Mouse (Mus musculus) thymus, postnatal 4 days (tissue): Measurements from ENCODE around the gene Tsr3.

ENCODE experiments used
- DNase-seq: peaks from one replicate; pipeline ENCODE4 v3.0.0; 2021

The Tsr3 gene

GRCm38 (mm10) chr17:25244239-25244638 is 4.3 kb downstream of the Tsr3 start:
- no peak for DNase-seq

GRCm38 (mm10) chr17:25248033-25248750 is 8.2 kb downstream of the Tsr3 start:
- peak; percentile 60 for DNase-seq

- DNase-seq, result no peak
Measured at GRCm38 (mm10) chr17:25250181-25250835, 10.3 kb downstream of the Tsr3 start.

GRCm38 (mm10) chr17:25252643-25253042 is 12.7 kb downstream of the Tsr3 start:
- DNase-seq, result no peak

GRCm38 (mm10) chr17:25253760-25254159 is 13.8 kb downstream of the Tsr3 start:
- DNase-seq, result peak; percentile 85

- DNase-seq, result no peak
Measured at GRCm38 (mm10) chr17:25255110-25255509, 15.1 kb downstream of the Tsr3 start.

- peak; percentile 78 for DNase-seq
Measured at GRCm38 (mm10) chr17:25256140-25256754, 16.3 kb downstream of the Tsr3 start, which contains the start of gene Baiap3. Baiap3 (minus strand) TSS chr17:25256364.

- peak; percentile 64 for DNase-seq
Measured at GRCm38 (mm10) chr17:25257804-25258261, 17.9 kb downstream of the Tsr3 start.

- DNase-seq, result no peak
Measured at GRCm38 (mm10) chr17:25264453-25264852, 24.5 kb downstream of the Tsr3 start.

GRCm38 (mm10) chr17:25270795-25271335 is 30.9 kb downstream of the Tsr3 start:
- no peak for DNase-seq

GRCm38 (mm10) chr17:25272326-25272725 is 32.4 kb downstream of the Tsr3 start:
- peak; percentile 47 for DNase-seq

- peak; percentile 89 for DNase-seq
Measured at GRCm38 (mm10) chr17:25272951-25273705, 33.2 kb downstream of the Tsr3 start.

- peak; percentile 94 for DNase-seq
Measured at GRCm38 (mm10) chr17:25273706-25274501, 33.9 kb downstream of the Tsr3 start.

GRCm38 (mm10) chr17:25274571-25275346 is 34.8 kb downstream of the Tsr3 start, which contains the start of gene Ube2i:
Ube2i (minus strand) TSS chr17:25274622.
- no peak for DNase-seq

- DNase-seq, result no peak
Measured at GRCm38 (mm10) chr17:25275833-25276232, 35.9 kb downstream of the Tsr3 start.

- DNase-seq, result peak; percentile 59
Measured at GRCm38 (mm10) chr17:25282133-25282532, 42.2 kb downstream of the Tsr3 start.

GRCm38 (mm10) chr17:25285033-25285432 is 45.1 kb downstream of the Tsr3 start:
- peak; percentile 81 for DNase-seq

- peak; percentile 74 for DNase-seq
Measured at GRCm38 (mm10) chr17:25288842-25289241, 48.9 kb downstream of the Tsr3 start.

GRCm38 (mm10) chr17:25290411-25290810 is 50.4 kb downstream of the Tsr3 start:
- no peak for DNase-seq
